Mouse (Mus musculus) liver, embryonic 11.5 days (tissue): Measurements from ENCODE around the gene Ceacam9. TPM values are rescaled to one million over a fixed set of nuclear protein-coding genes. Genes with fewer than 3 reads are reported as not detected.
A peak's percentile ranks its signal among the peaks of the same experiment; 100 is the strongest.

Experiments used
- ATAC-seq: fragments of 200-750 bp; cut with Nextera tagmentation; replicated peaks from 2 replicates; pipeline ENCODE4 v1.8.0; 2017; ENCODE audit warnings: moderate number of reproducible peaks, mild to moderate bottlenecking, moderate TSS enrichment, moderate library complexity; ENCODE audit not compliant: low FRiP score
- DNase-seq: peaks from one replicate; pipeline ENCODE4 v3.0.0-alpha.2; 2017; ENCODE audit warnings: low spot score
- H3K27ac ChIP-seq: fragments of 300-500 bp; sonication (generic); 2 replicates; pipeline ENCODE4 v1.5.1; 2014; ENCODE audit warnings: mild to moderate bottlenecking, low read depth, low read length, control low read depth
- H3K27me3 ChIP-seq: fragments of 300-500 bp; sonication (generic); replicated peaks from 2 replicates; pipeline ENCODE4 v1.6.1; 2014; ENCODE audit warnings: low read length, mixed read lengths; ENCODE audit not compliant: control insufficient read depth, insufficient read depth
- H3K36me3 ChIP-seq: fragments of 300-500 bp; sonication (generic); 2 replicates; pipeline ENCODE4 v1.6.1; 2014; ENCODE audit warnings: mild to moderate bottlenecking, low read length, moderate library complexity, mixed read lengths; ENCODE audit not compliant: control insufficient read depth, insufficient read depth
- H3K4me1 ChIP-seq: fragments of 300-500 bp; sonication (generic); replicated peaks from 2 replicates; pipeline ENCODE4 v1.6.1; 2014; ENCODE audit warnings: low read length, mixed read lengths; ENCODE audit not compliant: control insufficient read depth, insufficient read depth
- H3K4me2 ChIP-seq: fragments of 300-500 bp; sonication (generic); 2 replicates; pipeline ENCODE4 v1.6.1; 2014; ENCODE audit warnings: mild to moderate bottlenecking, control low read depth, moderate library complexity
- H3K4me3 ChIP-seq: fragments of 300-500 bp; sonication (generic); 2 replicates; pipeline ENCODE4 v1.5.1; 2014; ENCODE audit warnings: low read depth, low read length, control low read depth
- H3K9ac ChIP-seq: fragments of 300-500 bp; sonication (generic); 2 replicates; pipeline ENCODE4 v1.6.1; 2014; ENCODE audit warnings: low read depth, low read length, control low read depth
- H3K9me3 ChIP-seq: fragments of 300-500 bp; sonication (generic); 2 replicates; pipeline ENCODE4 v1.6.1; 2016; ENCODE audit warnings: low read length, inconsistent platforms, mixed read lengths; ENCODE audit not compliant: control insufficient read depth
- WGBS: fragments of 180-500 bp; shearing (Covaris S2); extraction: QIAGEN DNeasy Blood & Tissue Kit; methylation state at CpG from one replicate; pipeline ENCODE4 v1.1.7; 2014; 5-methylcytosine and 5-hydroxymethylcytosine counted together
- polyA plus RNA-seq: library from polyadenylated mRNA; unstranded; fragments of >200 nt; fragmentation: Nextera tagmentation; extraction: Ambion mirVana; gene quantifications from 2 replicates; pipeline ENCODE4 v1.2.1, GENCODE M21; 2014

Gene Ceacam9
- polyA plus RNA-seq, 1 experiment from 2014 or later, result not detected

GRCm38 (mm10) chr7:16730791-16731190 lies 9.1 kb downstream of the Ceacam9 start:
- Histone ChIP-seq H3K4me2 (no peak overlapping the region), H3K9ac (no peak overlapping the region), H3K4me1 (peaks cover 4% of the 10 kb centered on the region), H3K4me3 (no peak overlapping the region), H3K27me3 (no peaks in the 10 kb centered on the region), H3K36me3 (no peaks in the 10 kb centered on the region), H3K9me3 (no peaks in the 10 kb centered on the region), H3K27ac (no peak overlapping the region)
- ATAC-seq (no peak), DNase-seq (no peak)
- 96% methylated on average over 5 of the region's 6 CpGs for whole genome bisulfite sequencing

GRCm38 (mm10) chr7:16731893-16732422 lies 10.2 kb downstream of the Ceacam9 start:
- Histone ChIP-seq H3K4me1 (peaks cover 4% of the 10 kb centered on the region), H3K27ac (no peak overlapping the region), H3K4me3 (no peak overlapping the region), H3K27me3 (no peaks in the 10 kb centered on the region), H3K4me2 (no peak overlapping the region), H3K36me3 (no peaks in the 10 kb centered on the region), H3K9me3 (no peaks in the 10 kb centered on the region), H3K9ac (no peak overlapping the region)
- DNase-seq (no peak), ATAC-seq (no peak)
- WGBS, result 68% methylated on average over 7 of the region's 7 CpGs

GRCm38 (mm10) chr7:16737606-16738072 lies 15.9 kb downstream of the Ceacam9 start:
- Histone ChIP-seq H3K36me3 (0 out of 2 replicates have a peak, but pooled peaks cover 3% of the 10 kb centered on the region), H3K4me3 (peak overlapping the region; percentile 84), H3K9ac (peak overlapping the region; percentile 39; the same call in 1 of the 2 replicates), H3K27me3 (no peaks in the 10 kb centered on the region), H3K4me2 (peak overlapping the region; percentile 68), H3K27ac (no peak overlapping the region), H3K4me1 (peaks cover 10% of the 10 kb centered on the region), H3K9me3 (no peaks in the 10 kb centered on the region)
- DNase-seq, result no peak
- ATAC-seq, result no peak
- WGBS, result 48% methylated on average over 10 of the region's 10 CpGs

- Histone ChIP-seq H3K27me3 (no peaks in the 10 kb centered on the region), H3K9me3 (no peaks in the 10 kb centered on the region), H3K36me3 (0 out of 2 replicates have a peak, but pooled peaks cover 3% of the 10 kb centered on the region), H3K27ac (peak within 1 kb of the TSS; percentile 57; the same call in 1 of the 2 replicates), H3K4me2 (peak within 1 kb of the TSS; percentile 93), H3K9ac (peak within 1 kb of the TSS; percentile 78), H3K4me3 (peak within 1 kb of the TSS; percentile 84), H3K4me1 (peaks cover 10% of the 10 kb centered on the region)
- ATAC-seq (peak; percentile 99), DNase-seq (peak; percentile 90)
- WGBS, result under 1% methylated on average over 34 of the region's 34 CpGs
Observed at GRCm38 (mm10) chr7:16738073-16738696, 16.5 kb downstream of the Ceacam9 start, which contains the start of gene Ap2s1. TSS of gene Ap2s1 (plus strand) at chr7:16738410.

- Histone ChIP-seq H3K27ac (peak overlapping the region; percentile 57; the same call in 1 of the 2 replicates), H3K27me3 (no peaks in the 10 kb centered on the region), H3K4me2 (peak overlapping the region; percentile 93), H3K4me1 (peaks cover 10% of the 10 kb centered on the region), H3K9me3 (no peaks in the 10 kb centered on the region), H3K9ac (peak overlapping the region; percentile 78), H3K36me3 (peaks cover 6% of the 10 kb centered on the region; the same call in 1 of the 2 replicates), H3K4me3 (peak overlapping the region; percentile 84)
- no peak for ATAC-seq
- DNase-seq, result no peak
- WGBS, result 44% methylated on average over 10 of the region's 10 CpGs
Observed at GRCm38 (mm10) chr7:16739056-16739604, 17.4 kb downstream of the Ceacam9 start.

- WGBS, result 93% methylated on average over 4 of the region's 4 CpGs
- DNase-seq (no peak), ATAC-seq (no peak)
- Histone ChIP-seq H3K4me3 (no peak overlapping the region), H3K9me3 (no peaks in the 10 kb centered on the region), H3K4me1 (no peaks in the 10 kb centered on the region), H3K27me3 (no peaks in the 10 kb centered on the region), H3K27ac (no peak overlapping the region), H3K9ac (no peak overlapping the region), H3K4me2 (no peak overlapping the region), H3K36me3 (peaks cover 28% of the 10 kb centered on the region)
Observed at GRCm38 (mm10) chr7:16745373-16745772, 23.6 kb downstream of the Ceacam9 start.

GRCm38 (mm10) chr7:16746093-16746492 lies 24.4 kb downstream of the Ceacam9 start:
- 60% methylated on average over 3 of the region's 3 CpGs for WGBS
- no peaks in the 10 kb centered on the region for H3K27me3 ChIP-seq

GRCm38 (mm10) chr7:16747656-16748055 lies 25.9 kb downstream of the Ceacam9 start:
- no peak overlapping the region for H3K27ac ChIP-seq
- WGBS, result 88% methylated on average over 6 of the region's 6 CpGs
- H3K36me3 ChIP-seq, result peaks cover 25% of the 10 kb centered on the region
- no peak overlapping the region for H3K4me3 ChIP-seq
- ATAC-seq, result no peak
- DNase-seq, result no peak
- H3K9me3 ChIP-seq, result no peaks in the 10 kb centered on the region
- H3K9ac ChIP-seq, result no peak overlapping the region
- H3K27me3 ChIP-seq, result no peaks in the 10 kb centered on the region
- no peak overlapping the region for H3K4me2 ChIP-seq
- no peaks in the 10 kb centered on the region for H3K4me1 ChIP-seq

More at GRCm38 (mm10) chr7:16746093-16746492, 24.4 kb downstream of the Ceacam9 start:
- no peak overlapping the region for H3K4me3 ChIP-seq
- H3K4me2 ChIP-seq, result no peak overlapping the region
- ATAC-seq (peak; percentile 37), DNase-seq (no peak)
- no peaks in the 10 kb centered on the region for H3K9me3 ChIP-seq
- H3K36me3 ChIP-seq, result peaks cover 28% of the 10 kb centered on the region
- H3K4me1 ChIP-seq, result no peaks in the 10 kb centered on the region
- H3K9ac ChIP-seq, result no peak overlapping the region
- H3K27ac ChIP-seq, result no peak overlapping the region
